Mouse (Mus musculus) embryonic fibroblast, embryonic 13.5 days (primary cell): ENCODE measurements at regions not wholly inside any gene's neighbourhood (a gene's known extent, or its start where the extent isn't known, plus 50 kb on each side); places are given as distances from the start of the nearest gene placed in this dataset.

Source experiments
- CTCF ChIP-seq: IDR thresholded peaks from 2 replicates; pipeline ENCODE4 v1.5.1; 2011; ENCODE audit warnings: mild to moderate bottlenecking, control low read depth, low read length, moderate library complexity, borderline replicate concordance; ENCODE audit not compliant: insufficient read depth
- POLR2A ChIP-seq: IDR thresholded peaks from 2 replicates; pipeline ENCODE4 v1.6.1; 2011; ENCODE audit warnings: low read depth, mild to moderate bottlenecking, control low read depth, low read length, moderate library complexity

- TF ChIP-seq CTCF (no peak), POLR2A (no peak)
Observed at GRCm38 (mm10) chr3:80124621-80125020, 240.3 kb downstream of the Fam198b start.
